Mouse (Mus musculus) C2C12 (cell line): ENCODE results near the gene Mymx.

Source experiments
- CTCF ChIP-seq: IDR thresholded peaks from one replicate; pipeline ENCODE4 v1.5.1; 2011; ENCODE audit not compliant: control insufficient read depth, insufficient read depth, insufficient read length
- MAX ChIP-seq: IDR thresholded peaks from one replicate; pipeline ENCODE4 v1.6.1; 2011; ENCODE audit warnings: mild to moderate bottlenecking, control low read depth

GRCm38 (mm10) chr17:45644185-45644584 lies 42.3 kb upstream of the Mymx start:
- TF ChIP-seq CTCF: no peak
- no peak for TF ChIP-seq MAX
